Mouse (Mus musculus) small intestine, adult 2 months (tissue): Measurements from ENCODE around the gene Hexim1. TPM values are rescaled to one million over a fixed set of nuclear protein-coding genes. Genes with fewer than 3 reads are reported as not detected.

Experiments used
- H3K27ac ChIP-seq: fragments of 200-500 bp; 2 replicates; pipeline ENCODE4 v1.5.1; 2012; ENCODE audit warnings: low read depth, low read length, control low read depth, inconsistent platforms; ENCODE audit not compliant: insufficient read depth
- H3K27me3 ChIP-seq: fragments of 200-500 bp; 2 replicates; pipeline ENCODE4 v1.6.1; 2012; ENCODE audit warnings: mild to moderate bottlenecking, moderate library complexity, low read length, inconsistent platforms; ENCODE audit not compliant: control insufficient read depth, insufficient read depth
- H3K36me3 ChIP-seq: fragments of 200-500 bp; 2 replicates; pipeline ENCODE4 v1.6.1; 2012; ENCODE audit warnings: mild to moderate bottlenecking, low read length, control low read depth, inconsistent platforms; ENCODE audit not compliant: control insufficient read depth, insufficient read depth
- H3K4me1 ChIP-seq: fragments of 200-500 bp; 2 replicates; pipeline ENCODE4 v1.6.1; 2012; ENCODE audit warnings: low read length, inconsistent platforms, mixed read lengths; ENCODE audit not compliant: control insufficient read depth, insufficient read depth, insufficient read length
- H3K4me3 ChIP-seq: fragments of 200-500 bp; 2 replicates; pipeline ENCODE4 v1.5.1; 2012; ENCODE audit warnings: low read depth, mild to moderate bottlenecking, control low read depth, inconsistent platforms, low read length, moderate library complexity
- CTCF ChIP-seq: fragments of 200-500 bp; IDR thresholded peaks from 2 replicates; pipeline ENCODE4 v1.5.1; 2012; ENCODE audit warnings: low read depth, mild to moderate bottlenecking, control low read depth, inconsistent platforms, low read length, moderate library complexity, mixed read lengths; ENCODE audit not compliant: insufficient replicate concordance, insufficient read length; ENCODE audit errors: extremely low read depth
- POLR2A ChIP-seq: fragments of 200-500 bp; IDR thresholded peaks from 2 replicates; pipeline ENCODE4 v1.6.1; 2012; ENCODE audit warnings: low read depth, mild to moderate bottlenecking, control low read depth, inconsistent platforms, low read length, moderate library complexity
- whole genome bisulfite sequencing: fragments of 180-500 bp; shearing (Covaris S2); methylation state at CpG from one replicate; pipeline ENCODE4 v1.1.7; 2018; 5-methylcytosine and 5-hydroxymethylcytosine counted together
- polyA plus RNA-seq: library from polyadenylated mRNA; depleted of rRNA; stranded (reverse); fragments of >200 nt; gene quantifications from 2 replicates; pipeline ENCODE4 v1.2.3, GENCODE M21; 2012

Hexim1 gene
- polyA plus RNA-seq, 1 experiment = 11.4 TPM

- H3K27ac ChIP-seq = peak overlapping the region; percentile 92
- peak; percentile 21; the same call in 1 of the 2 replicates for TF ChIP-seq POLR2A
- no peak for TF ChIP-seq CTCF
- WGBS = 38% methylated on average over 8 of the region's 8 CpGs
- H3K27me3 ChIP-seq = no peaks in the 10 kb centered on the region
- H3K4me1 ChIP-seq = peaks cover 20% of the 10 kb centered on the region
- peaks cover 21% of the 10 kb centered on the region for H3K36me3 ChIP-seq
- H3K4me3 ChIP-seq = peak overlapping the region; percentile 85
These were observed 12.4 kb upstream of the Hexim1 start for GRCm38 (mm10) chr11:103103621-103104020.

- Histone ChIP-seq H3K36me3 (peaks cover 25% of the 10 kb centered on the region), H3K27me3 (no peaks in the 10 kb centered on the region), H3K27ac (peak overlapping the region; percentile 98), H3K4me3 (peak overlapping the region; percentile 85), H3K4me1 (peaks cover 20% of the 10 kb centered on the region)
- TF ChIP-seq POLR2A (peak; percentile 57; the same call in 1 of the 2 replicates), CTCF (no peak)
- 26% methylated on average over 7 of the region's 7 CpGs for WGBS
These were observed 11.6 kb upstream of the Hexim1 start for GRCm38 (mm10) chr11:103104469-103104868.

GRCm38 (mm10) chr11:103105180-103105725 lies 10.8 kb upstream of the Hexim1 start:
- peak overlapping the region; percentile 98 for H3K27ac ChIP-seq
- H3K36me3 ChIP-seq = peaks cover 25% of the 10 kb centered on the region
- no peaks in the 10 kb centered on the region for H3K27me3 ChIP-seq
- H3K4me3 ChIP-seq = peak overlapping the region; percentile 63
- peaks cover 20% of the 10 kb centered on the region for H3K4me1 ChIP-seq
- no peak for TF ChIP-seq CTCF
- TF ChIP-seq POLR2A = no peak; the same call in 1 of the 2 replicates
- WGBS = 29% methylated on average over 14 of the region's 14 CpGs

- Histone ChIP-seq H3K36me3 (peaks cover 25% of the 10 kb centered on the region), H3K27me3 (no peaks in the 10 kb centered on the region), H3K4me1 (peaks cover 20% of the 10 kb centered on the region), H3K27ac (peak overlapping the region; percentile 98), H3K4me3 (peak overlapping the region; percentile 63)
- 77% methylated on average over 6 of the region's 6 CpGs for WGBS
- TF ChIP-seq POLR2A = no peak
- TF ChIP-seq CTCF = no peak
These were observed 10.2 kb upstream of the Hexim1 start for GRCm38 (mm10) chr11:103105810-103106209.

GRCm38 (mm10) chr11:103106386-103106785 lies 9.6 kb upstream of the Hexim1 start:
- peaks cover 19% of the 10 kb centered on the region for H3K4me1 ChIP-seq
- H3K27me3 ChIP-seq = no peaks in the 10 kb centered on the region
- H3K4me3 ChIP-seq = no peak overlapping the region
- no peak for TF ChIP-seq CTCF
- TF ChIP-seq POLR2A = no peak
- 61% methylated on average over 4 of the region's 4 CpGs for WGBS
- H3K27ac ChIP-seq = no peak overlapping the region
- peaks cover 27% of the 10 kb centered on the region for H3K36me3 ChIP-seq

- Histone ChIP-seq H3K36me3 (peaks cover 17% of the 10 kb centered on the region), H3K27ac (peak overlapping the region; percentile 39; the same call in 1 of the 2 replicates), H3K27me3 (no peaks in the 10 kb centered on the region), H3K4me1 (peaks cover 21% of the 10 kb centered on the region), H3K4me3 (peak overlapping the region; percentile 57)
- WGBS = 57% methylated on average over 10 of the region's 10 CpGs
- TF ChIP-seq POLR2A = no peak
- no peak for TF ChIP-seq CTCF
These were observed 4.7 kb upstream of the Hexim1 start for GRCm38 (mm10) chr11:103111301-103111700.

GRCm38 (mm10) chr11:103111881-103112551 lies 4.0 kb upstream of the Hexim1 start:
- Histone ChIP-seq H3K27me3 (no peaks in the 10 kb centered on the region), H3K27ac (peak overlapping the region; percentile 39; the same call in 1 of the 2 replicates), H3K4me1 (peaks cover 17% of the 10 kb centered on the region), H3K4me3 (peak overlapping the region; percentile 57), H3K36me3 (peaks cover 9% of the 10 kb centered on the region)
- WGBS = 5% methylated on average over 28 of the region's 28 CpGs
- TF ChIP-seq CTCF (peak; percentile 3; the same call in 1 of the 2 replicates), POLR2A (no peak)
